Mouse (Mus musculus) ES-E14 (cell line): Measurements from ENCODE around the gene Ascl1.

Source experiments
- CHD2 ChIP-seq: IDR thresholded peaks from 2 replicates; pipeline ENCODE4 v1.6.1; 2014; ENCODE audit warnings: mild to moderate bottlenecking, low read depth, low read length, inconsistent platforms
- HCFC1 ChIP-seq: IDR thresholded peaks from 2 replicates; pipeline ENCODE4 v1.6.1; 2012; ENCODE audit warnings: low read length, inconsistent platforms, borderline replicate concordance; ENCODE audit not compliant: insufficient read depth
- MAFK ChIP-seq: IDR thresholded peaks from 2 replicates; pipeline ENCODE4 v1.6.1; 2014; ENCODE audit warnings: mild to moderate bottlenecking, low read depth, low read length, inconsistent platforms; ENCODE audit not compliant: insufficient read depth
- ZC3H11A ChIP-seq: IDR thresholded peaks from 2 replicates; pipeline ENCODE4 v1.6.1; 2012; ENCODE audit warnings: low read depth, mild to moderate bottlenecking, inconsistent platforms, low read length, borderline replicate concordance
- ZNF384 ChIP-seq: IDR thresholded peaks from 2 replicates; pipeline ENCODE4 v1.6.1; 2012; ENCODE audit warnings: low read depth, low read length, inconsistent platforms

DNA sequence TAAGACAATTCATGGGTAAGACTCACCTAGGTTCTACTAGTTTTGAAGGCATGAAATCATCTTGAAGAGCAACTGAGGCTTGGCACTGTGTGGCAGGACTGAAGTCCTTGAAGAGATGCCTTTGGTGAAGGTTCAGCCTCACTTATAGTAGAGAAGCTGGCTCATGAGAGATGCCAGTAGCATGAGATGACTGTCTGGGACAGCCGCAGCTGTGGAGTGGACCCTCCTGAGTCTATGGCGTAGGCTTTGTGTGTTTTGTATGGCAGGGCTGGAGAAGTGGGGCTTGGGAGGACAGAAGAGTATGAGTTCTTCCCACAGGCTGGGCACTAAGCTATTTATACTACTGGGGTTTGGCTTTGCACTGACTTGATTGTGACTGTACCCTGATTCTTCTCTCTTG is 3.6 kb upstream of the Ascl1 start:
- TF ChIP-seq MAFK (no peak), CHD2 (no peak), HCFC1 (no peak), ZC3H11A (no peak), ZNF384 (no peak)
